Mouse (Mus musculus) thymus, postnatal 4 days (tissue): Measurements from ENCODE around the gene Asxl1.

Source experiments
- DNase-seq: peaks from one replicate; pipeline ENCODE4 v3.0.0; 2021

Gene Asxl1

GRCm38 (mm10) chr2:153445137-153446016, 99.7 kb downstream of the Asxl1 start:
- peak; percentile 57 for DNase-seq

GRCm38 (mm10) chr2:153446017-153446408, 100.4 kb downstream of the Asxl1 start:
- peak; percentile 55 for DNase-seq

DNA sequence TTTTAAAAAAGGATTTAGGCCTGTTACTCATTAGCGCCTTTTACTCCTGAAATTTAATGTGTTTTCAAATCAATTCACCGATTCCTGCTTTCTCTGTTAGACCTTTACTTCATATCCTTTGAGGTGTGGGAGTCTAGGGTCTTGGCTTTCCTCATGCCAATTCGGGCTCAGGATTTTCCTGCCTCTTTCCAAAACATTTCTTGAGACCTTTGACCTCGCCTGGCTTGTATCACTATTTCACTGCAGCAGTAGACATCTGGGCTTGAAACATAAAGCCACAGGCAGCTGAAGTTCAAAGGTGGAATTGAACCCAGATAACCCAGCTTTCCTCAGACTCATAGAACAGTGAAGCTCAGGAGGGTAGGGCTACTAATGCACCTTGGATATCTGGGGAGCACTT, 100.8 kb downstream of the Asxl1 start:
- DNase-seq, result no peak

- no peak for DNase-seq
Observed at GRCm38 (mm10) chr2:153447719-153448118, 102.1 kb downstream of the Asxl1 start.

DNA sequence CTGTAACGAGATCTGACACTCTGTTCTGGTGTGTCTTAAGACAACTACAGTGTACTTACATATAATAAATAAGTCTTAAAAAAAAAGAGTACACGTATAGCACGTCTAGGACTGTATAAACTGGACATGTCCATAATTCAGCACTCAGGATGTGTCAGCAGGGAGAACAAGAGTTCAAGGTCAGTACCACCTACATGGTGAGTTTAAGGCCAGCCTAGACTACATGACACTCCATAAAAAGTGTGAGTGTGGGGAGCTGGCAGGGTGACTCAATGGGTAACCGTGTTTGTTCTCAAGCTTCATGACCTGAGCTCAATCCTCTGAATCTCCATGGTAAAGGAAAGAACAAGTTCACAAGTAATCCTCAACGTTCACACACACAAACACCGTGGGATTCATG, 102.9 kb downstream of the Asxl1 start:
- DNase-seq, result no peak
